Mouse (Mus musculus): ENCODE results near the gene Cog8. TPM values are rescaled to one million over a fixed set of nuclear protein-coding genes. Genes with fewer than 3 reads are reported as not detected.
"Not testable (repeated sequence)": the region's sequence is repeated elsewhere in the genome, so short reads cannot be mapped to it uniquely, and the experiment has no call there.

The Cog8 gene
- polyA plus RNA-seq, 1 experiment from 2014 or later: 36.8 TPM

- Histone ChIP-seq H3K27me3 (replicated peaks) (no peaks in the 10 kb centered on the region), H3K27ac (no peak overlapping the region), H3K4me2 (no peak overlapping the region), H3K4me3 (replicated peaks) (no peak overlapping the region), H3K9ac (no peak overlapping the region), H3K4me1 (peaks cover 7% of the 10 kb centered on the region), H3K9me3 (no peaks in the 10 kb centered on the region), H3K36me3 (peaks cover 21% of the 10 kb centered on the region)
- WGBS: 85% methylated on average over 3 of the region's 3 CpGs
- no peak for ATAC-seq (ENCODE audit: insufficient read depth, low FRiP score, low read depth)
These were observed 20.8 kb downstream of the Cog8 start for GRCm38 (mm10) chr8:107035641-107036040.

- ATAC-seq (ENCODE audit: insufficient read depth, low FRiP score, low read depth): not testable (repeated sequence)
- 92% methylated on average over 2 of the region's 2 CpGs for WGBS
These were observed 22.9 kb downstream of the Cog8 start for GRCm38 (mm10) chr8:107033609-107034008.

GRCm38 (mm10) chr8:107031577-107032090 lies 24.9 kb downstream of the Cog8 start:
- H3K36me3 ChIP-seq: no peaks in the 10 kb centered on the region
- peak overlapping the region; percentile 98 for H3K4me3 ChIP-seq (replicated peaks)
- H3K27me3 ChIP-seq (replicated peaks): no peaks in the 10 kb centered on the region
- H3K27ac ChIP-seq: peak overlapping the region; percentile 86
- ATAC-seq (ENCODE audit: insufficient read depth, low FRiP score, low read depth): peak; percentile 20; the same call in 1 of the 2 replicates
- peak overlapping the region; percentile 94 for H3K9ac ChIP-seq
- under 1% methylated on average over 39 of the region's 40 CpGs for WGBS
- H3K4me2 ChIP-seq: peak overlapping the region; percentile 55
- no peaks in the 10 kb centered on the region for H3K9me3 ChIP-seq
- peaks cover 7% of the 10 kb centered on the region for H3K4me1 ChIP-seq

More at GRCm38 (mm10) chr8:107033609-107034008, 22.9 kb downstream of the Cog8 start:
- H3K4me2 ChIP-seq; H3K36me3 ChIP-seq; H3K9ac ChIP-seq; H3K27ac ChIP-seq; H3K4me3 ChIP-seq (replicated peaks); H3K27me3 ChIP-seq (replicated peaks); H3K9me3 ChIP-seq; H3K4me1 ChIP-seq: not testable (repeated sequence)

GRCm38 (mm10) chr8:107030650-107031576 lies 25.6 kb downstream of the Cog8 start, which contains the start of gene Vps4a:
Gene Vps4a (plus strand): TSS chr8:107031222.
- Histone ChIP-seq H3K27ac (peak within 1 kb of the TSS; percentile 86), H3K27me3 (replicated peaks) (no peaks in the 10 kb centered on the region), H3K4me1 (peaks cover 7% of the 10 kb centered on the region), H3K9ac (peak within 1 kb of the TSS; percentile 94), H3K36me3 (no peaks in the 10 kb centered on the region), H3K9me3 (no peaks in the 10 kb centered on the region), H3K4me2 (peak within 1 kb of the TSS; percentile 55), H3K4me3 (replicated peaks) (peak within 1 kb of the TSS; percentile 98)
- 4% methylated on average over 65 of the region's 66 CpGs for WGBS
- ATAC-seq (ENCODE audit: insufficient read depth, low FRiP score, low read depth): peak; percentile 95

GRCm38 (mm10) chr8:107030058-107030457 lies 26.4 kb downstream of the Cog8 start:
- no peak overlapping the region for H3K27ac ChIP-seq
- H3K36me3 ChIP-seq: no peaks in the 10 kb centered on the region
- ATAC-seq (ENCODE audit: insufficient read depth, low FRiP score, low read depth): no peak
- no peaks in the 10 kb centered on the region for H3K27me3 ChIP-seq (replicated peaks)
- H3K4me2 ChIP-seq: no peak overlapping the region
- no peak overlapping the region for H3K4me3 ChIP-seq (replicated peaks)
- no peak overlapping the region for H3K9ac ChIP-seq
- H3K9me3 ChIP-seq: no peaks in the 10 kb centered on the region
- 61% methylated on average over 5 of the region's 5 CpGs for WGBS
- H3K4me1 ChIP-seq: peaks cover 7% of the 10 kb centered on the region

GRCm38 (mm10) chr8:107029310-107029709 lies 27.2 kb downstream of the Cog8 start:
- ATAC-seq (ENCODE audit: insufficient read depth, low FRiP score, low read depth): no peak
- WGBS: 72% methylated on average over 3 of the region's 3 CpGs
- no peaks in the 10 kb centered on the region for H3K9me3 ChIP-seq
- H3K4me1 ChIP-seq: peaks cover 7% of the 10 kb centered on the region
- no peak overlapping the region for H3K9ac ChIP-seq
- no peak overlapping the region for H3K4me2 ChIP-seq
- H3K4me3 ChIP-seq (replicated peaks): no peak overlapping the region
- no peak overlapping the region for H3K27ac ChIP-seq
- H3K36me3 ChIP-seq: no peaks in the 10 kb centered on the region
- no peaks in the 10 kb centered on the region for H3K27me3 ChIP-seq (replicated peaks)

GRCm38 (mm10) chr8:107023479-107023878 lies 33.0 kb downstream of the Cog8 start:
- H3K27me3 ChIP-seq (replicated peaks): no peaks in the 10 kb centered on the region
- H3K4me1 ChIP-seq: no peaks in the 10 kb centered on the region
- H3K4me2 ChIP-seq: no peak overlapping the region
- 85% methylated on average over 8 of the region's 8 CpGs for WGBS
- H3K4me3 ChIP-seq (replicated peaks): no peak overlapping the region
- no peak overlapping the region for H3K9ac ChIP-seq
- no peaks in the 10 kb centered on the region for H3K36me3 ChIP-seq
- no peak for ATAC-seq (ENCODE audit: insufficient read depth, low FRiP score, low read depth)
- no peaks in the 10 kb centered on the region for H3K9me3 ChIP-seq
- no peak overlapping the region for H3K27ac ChIP-seq

- WGBS: 77% methylated on average over 1 of the region's 1 CpGs
These were observed 41.6 kb downstream of the Cog8 start for GRCm38 (mm10) chr8:107014915-107015314.

GRCm38 (mm10) chr8:107012666-107013065 lies 43.8 kb downstream of the Cog8 start:
- no peak overlapping the region for H3K4me2 ChIP-seq
- H3K9ac ChIP-seq: no peak overlapping the region
- no peak overlapping the region for H3K4me3 ChIP-seq (replicated peaks)
- no peak overlapping the region for H3K27ac ChIP-seq
- WGBS: 79% methylated on average over 2 of the region's 2 CpGs
- H3K9me3 ChIP-seq: no peaks in the 10 kb centered on the region
- no peaks in the 10 kb centered on the region for H3K27me3 ChIP-seq (replicated peaks)
- H3K36me3 ChIP-seq: peaks cover 9% of the 10 kb centered on the region; the same call in 1 of the 2 replicates
- H3K4me1 ChIP-seq: no peaks in the 10 kb centered on the region
- no peak for ATAC-seq (ENCODE audit: insufficient read depth, low FRiP score, low read depth)

More at GRCm38 (mm10) chr8:107014915-107015314, 41.6 kb downstream of the Cog8 start:
- Histone ChIP-seq H3K4me1 (no peaks in the 10 kb centered on the region), H3K4me3 (replicated peaks) (no peak overlapping the region), H3K27ac (no peak overlapping the region), H3K9me3 (no peaks in the 10 kb centered on the region), H3K9ac (no peak overlapping the region), H3K4me2 (no peak overlapping the region), H3K27me3 (replicated peaks) (no peaks in the 10 kb centered on the region), H3K36me3 (0 out of 2 replicates have a peak, but pooled peaks cover 5% of the 10 kb centered on the region)
- ATAC-seq (ENCODE audit: insufficient read depth, low FRiP score, low read depth): no peak

- ATAC-seq (ENCODE audit: insufficient read depth, low FRiP score, low read depth): no peak
- Histone ChIP-seq H3K9me3 (no peaks in the 10 kb centered on the region), H3K4me1 (no peaks in the 10 kb centered on the region), H3K27ac (no peak overlapping the region), H3K9ac (no peak overlapping the region), H3K4me3 (replicated peaks) (no peak overlapping the region), H3K4me2 (no peak overlapping the region), H3K36me3 (peaks cover 13% of the 10 kb centered on the region; the same call in 1 of the 2 replicates), H3K27me3 (replicated peaks) (no peaks in the 10 kb centered on the region)
- 74% methylated on average over 3 of the region's 3 CpGs for WGBS
These were observed 48.7 kb downstream of the Cog8 start for GRCm38 (mm10) chr8:107007795-107008194.

- Histone ChIP-seq H3K4me1 (no peaks in the 10 kb centered on the region), H3K9me3 (no peaks in the 10 kb centered on the region), H3K27me3 (replicated peaks) (no peaks in the 10 kb centered on the region), H3K4me2 (no peak overlapping the region), H3K27ac (peak overlapping the region; percentile 5; the same call in 1 of the 2 replicates), H3K9ac (no peak overlapping the region), H3K4me3 (replicated peaks) (no peak overlapping the region), H3K36me3 (0 out of 2 replicates have a peak, but pooled peaks cover 7% of the 10 kb centered on the region)
- peak; percentile 90 for ATAC-seq (ENCODE audit: insufficient read depth, low FRiP score, low read depth)
- WGBS: 27% methylated on average over 5 of the region's 5 CpGs
These were observed 54.0 kb downstream of the Cog8 start for GRCm38 (mm10) chr8:107002532-107002931.

- Histone ChIP-seq H3K36me3 (0 out of 2 replicates have a peak, but pooled peaks cover 5% of the 10 kb centered on the region), H3K9me3 (no peaks in the 10 kb centered on the region), H3K4me3 (replicated peaks) (no peak overlapping the region), H3K27ac (no peak overlapping the region), H3K27me3 (replicated peaks) (no peaks in the 10 kb centered on the region), H3K4me1 (no peaks in the 10 kb centered on the region), H3K9ac (no peak overlapping the region), H3K4me2 (no peak overlapping the region)
- WGBS: 66% methylated on average over 1 of the region's 1 CpGs
- ATAC-seq (ENCODE audit: insufficient read depth, low FRiP score, low read depth): no peak
These were observed 57.4 kb downstream of the Cog8 start for GRCm38 (mm10) chr8:106999068-106999467.

Data from stomach, embryonic 15.5 days (tissue).